Mouse (Mus musculus) heart, adult 2 months (tissue): ENCODE results near the gene Gm3448.

Experiments
- CTCF ChIP-seq: fragments of 200-600 bp; IDR thresholded peaks from 2 replicates; pipeline ENCODE4 v1.8.1; 2022; ENCODE audit warnings: antibody characterized with exemption, mild to moderate bottlenecking, moderate library complexity
- EP300 ChIP-seq: fragments of 200-500 bp; IDR thresholded peaks from 2 replicates; pipeline ENCODE4 v1.6.1; 2011; ENCODE audit warnings: low read depth, low read length, control low read depth; ENCODE audit not compliant: insufficient read depth
- POLR2A ChIP-seq: fragments of 200-500 bp; IDR thresholded peaks from 2 replicates; pipeline ENCODE4 v1.6.1; 2011; ENCODE audit warnings: mild to moderate bottlenecking, low read depth, low read length, control low read depth; ENCODE audit not compliant: insufficient read depth

- TF ChIP-seq POLR2A (no peak), CTCF (no peak), EP300 (no peak)
Observed at GRCm38 (mm10) chr17:14958686-14959327, 82.5 kb downstream of the Gm3448 start.
